Mouse (Mus musculus) midbrain, embryonic 11.5 days (tissue): ENCODE data around the gene Itgav. TPM values are rescaled to one million over a fixed set of nuclear protein-coding genes. Genes with fewer than 3 reads are reported as not detected.

Experiments
- ATAC-seq: fragments of 200-750 bp; cut with Nextera tagmentation; 2 replicates; pipeline ENCODE4 v1.8.0; 2017; ENCODE audit warnings: moderate TSS enrichment, moderate library complexity; ENCODE audit not compliant: low FRiP score
- DNase-seq: peaks from one replicate; pipeline ENCODE4 v3.0.0; 2015; ENCODE audit warnings: low spot score; ENCODE audit errors: missing footprints
- H3K27ac ChIP-seq: fragments of 300-500 bp; sonication (generic); 2 replicates; pipeline ENCODE4 v1.5.1; 2014; ENCODE audit warnings: low read depth, low read length
- H3K27me3 ChIP-seq: fragments of 300-500 bp; sonication (generic); 2 replicates; pipeline ENCODE4 v1.6.1; 2014; ENCODE audit warnings: mild to moderate bottlenecking, low read length, moderate library complexity, mixed read lengths; ENCODE audit not compliant: control insufficient read depth, insufficient read depth
- H3K36me3 ChIP-seq: fragments of 300-500 bp; sonication (generic); 2 replicates; pipeline ENCODE4 v1.6.1; 2014; ENCODE audit warnings: mild to moderate bottlenecking, low read length, moderate library complexity, mixed read lengths; ENCODE audit not compliant: control insufficient read depth, insufficient read depth
- H3K4me1 ChIP-seq: fragments of 300-500 bp; sonication (generic); 2 replicates; pipeline ENCODE4 v1.6.1; 2014; ENCODE audit warnings: low read length; ENCODE audit not compliant: control insufficient read depth, insufficient read depth
- H3K4me2 ChIP-seq: fragments of 300-500 bp; sonication (generic); 2 replicates; pipeline ENCODE4 v1.6.1; 2014; ENCODE audit warnings: mild to moderate bottlenecking, moderate library complexity
- H3K4me3 ChIP-seq: fragments of 300-500 bp; sonication (generic); 2 replicates; pipeline ENCODE4 v1.5.1; 2014; ENCODE audit warnings: low read depth, low read length
- H3K9ac ChIP-seq: fragments of 300-500 bp; sonication (generic); 2 replicates; pipeline ENCODE4 v1.6.1; 2014; ENCODE audit warnings: low read length
- H3K9me3 ChIP-seq: fragments of 300-500 bp; sonication (generic); 2 replicates; pipeline ENCODE4 v1.6.1; 2016; ENCODE audit warnings: low read length; ENCODE audit not compliant: control insufficient read depth
- WGBS: fragments of 180-500 bp; shearing (Covaris S2); extraction: QIAGEN DNeasy Blood & Tissue Kit; methylation state at CpG from one replicate; pipeline ENCODE4 v1.1.7; 2014; 5-methylcytosine and 5-hydroxymethylcytosine counted together
- polyA plus RNA-seq: library from polyadenylated mRNA; unstranded; fragments of >200 nt; fragmentation: Nextera tagmentation; extraction: Ambion mirVana; gene quantifications from 2 replicates; pipeline ENCODE4 v1.2.1, GENCODE M21; 2014

The Itgav gene
- polyA plus RNA-seq, 1 experiment from 2014 or later = 41.7 TPM

- peak overlapping the region; percentile 58 for H3K4me3 ChIP-seq
- peaks cover 4% of the 10 kb centered on the region; the same call in 1 of the 2 replicates for H3K4me1 ChIP-seq
- no peaks in the 10 kb centered on the region for H3K27me3 ChIP-seq
- DNase-seq (no peak), ATAC-seq (peak; percentile 43)
- H3K27ac ChIP-seq = no peak overlapping the region
- H3K4me2 ChIP-seq = peak overlapping the region; percentile 64
- peak overlapping the region; percentile 93 for H3K9ac ChIP-seq
- H3K36me3 ChIP-seq = no peaks in the 10 kb centered on the region
- WGBS = 14% methylated on average over 10 of the region's 10 CpGs
- no peaks in the 10 kb centered on the region for H3K9me3 ChIP-seq
Observed at GRCm38 (mm10) chr2:83813273-83813892, 89.2 kb downstream of the Itgav start.

GRCm38 (mm10) chr2:83814009-83814408, 89.8 kb downstream of the Itgav start:
- H3K27ac ChIP-seq = no peak overlapping the region
- 59% methylated on average over 6 of the region's 6 CpGs for WGBS
- no peaks in the 10 kb centered on the region for H3K36me3 ChIP-seq
- H3K4me1 ChIP-seq = peaks cover 4% of the 10 kb centered on the region; the same call in 1 of the 2 replicates
- peak overlapping the region; percentile 64 for H3K4me2 ChIP-seq
- H3K27me3 ChIP-seq = no peaks in the 10 kb centered on the region
- H3K9me3 ChIP-seq = no peaks in the 10 kb centered on the region
- DNase-seq = no peak
- peak overlapping the region; percentile 30 for H3K9ac ChIP-seq
- H3K4me3 ChIP-seq = peak overlapping the region; percentile 58
- ATAC-seq = no peak

GRCm38 (mm10) chr2:83816147-83816546, 92.0 kb downstream of the Itgav start:
- H3K27me3 ChIP-seq = no peaks in the 10 kb centered on the region
- WGBS = 72% methylated on average over 6 of the region's 6 CpGs
- H3K27ac ChIP-seq = no peak overlapping the region
- H3K4me1 ChIP-seq = peaks cover 4% of the 10 kb centered on the region; the same call in 1 of the 2 replicates
- DNase-seq (no peak), ATAC-seq (no peak)
- no peaks in the 10 kb centered on the region for H3K36me3 ChIP-seq
- H3K9ac ChIP-seq = no peak overlapping the region
- no peak overlapping the region for H3K4me2 ChIP-seq
- H3K9me3 ChIP-seq = no peaks in the 10 kb centered on the region
- no peak overlapping the region for H3K4me3 ChIP-seq

GRCm38 (mm10) chr2:83825161-83825560, 101.0 kb downstream of the Itgav start:
- no peaks in the 10 kb centered on the region for H3K36me3 ChIP-seq
- no peak overlapping the region for H3K4me2 ChIP-seq
- no peak overlapping the region for H3K27ac ChIP-seq
- H3K9me3 ChIP-seq = no peaks in the 10 kb centered on the region
- 74% methylated on average over 5 of the region's 5 CpGs for WGBS
- ATAC-seq (no peak), DNase-seq (no peak)
- H3K27me3 ChIP-seq = no peaks in the 10 kb centered on the region
- H3K4me1 ChIP-seq = peaks cover 5% of the 10 kb centered on the region; the same call in 1 of the 2 replicates
- no peak overlapping the region for H3K9ac ChIP-seq
- no peak overlapping the region for H3K4me3 ChIP-seq

GRCm38 (mm10) chr2:83828895-83829539, 104.8 kb downstream of the Itgav start:
- DNase-seq (peak; percentile 85), ATAC-seq (peak; percentile 73)
- H3K36me3 ChIP-seq = no peaks in the 10 kb centered on the region
- no peaks in the 10 kb centered on the region for H3K9me3 ChIP-seq
- H3K9ac ChIP-seq = no peak overlapping the region
- H3K4me3 ChIP-seq = no peak overlapping the region
- peak overlapping the region; percentile 42; the same call in 1 of the 2 replicates for H3K27ac ChIP-seq
- 24% methylated on average over 3 of the region's 3 CpGs for WGBS
- no peak overlapping the region for H3K4me2 ChIP-seq
- no peaks in the 10 kb centered on the region for H3K27me3 ChIP-seq
- H3K4me1 ChIP-seq = peaks cover 5% of the 10 kb centered on the region; the same call in 1 of the 2 replicates

- Histone ChIP-seq H3K9me3 (no peaks in the 10 kb centered on the region), H3K4me2 (no peak overlapping the region), H3K27me3 (no peaks in the 10 kb centered on the region), H3K4me3 (no peak overlapping the region), H3K4me1 (peaks cover 12% of the 10 kb centered on the region), H3K27ac (no peak overlapping the region), H3K36me3 (no peaks in the 10 kb centered on the region), H3K9ac (no peak overlapping the region)
- 85% methylated on average over 4 of the region's 4 CpGs for WGBS
- DNase-seq (no peak), ATAC-seq (no peak)
Observed at GRCm38 (mm10) chr2:83832903-83833302, 108.7 kb downstream of the Itgav start.

- no peak for ATAC-seq
- Histone ChIP-seq H3K4me2 (no peak overlapping the region), H3K9ac (no peak overlapping the region), H3K4me1 (peaks cover 7% of the 10 kb centered on the region), H3K27ac (no peak overlapping the region), H3K4me3 (no peak overlapping the region), H3K9me3 (no peaks in the 10 kb centered on the region; the same call in 1 of the 2 replicates), H3K36me3 (no peaks in the 10 kb centered on the region), H3K27me3 (no peaks in the 10 kb centered on the region)
- WGBS = 46% methylated on average over 10 of the region's 10 CpGs
- peak; percentile 88 for DNase-seq
Observed at GRCm38 (mm10) chr2:83835313-83836070, 111.3 kb downstream of the Itgav start.

GRCm38 (mm10) chr2:83848495-83848894, 124.3 kb downstream of the Itgav start:
- ATAC-seq = no peak
- H3K4me3 ChIP-seq = no peak overlapping the region
- peaks cover 11% of the 10 kb centered on the region; the same call in 1 of the 2 replicates for H3K4me1 ChIP-seq
- 96% methylated on average over 3 of the region's 3 CpGs for WGBS
- no peaks in the 10 kb centered on the region for H3K36me3 ChIP-seq
- H3K27ac ChIP-seq = no peak overlapping the region
- no peak overlapping the region for H3K9ac ChIP-seq
- H3K27me3 ChIP-seq = no peaks in the 10 kb centered on the region
- no peak for DNase-seq
- H3K9me3 ChIP-seq = no peaks in the 10 kb centered on the region
- H3K4me2 ChIP-seq = no peak overlapping the region

- H3K4me2 ChIP-seq = no peak overlapping the region
- H3K27ac ChIP-seq = no peak overlapping the region
- DNase-seq (no peak), ATAC-seq (no peak)
- 90% methylated on average over 10 of the region's 10 CpGs for WGBS
- no peaks in the 10 kb centered on the region for H3K36me3 ChIP-seq
- no peak overlapping the region for H3K9ac ChIP-seq
- no peak overlapping the region for H3K4me3 ChIP-seq
- no peaks in the 10 kb centered on the region for H3K9me3 ChIP-seq
- no peaks in the 10 kb centered on the region for H3K27me3 ChIP-seq
- H3K4me1 ChIP-seq = no peaks in the 10 kb centered on the region
Observed at GRCm38 (mm10) chr2:83853423-83853822, 129.2 kb downstream of the Itgav start.
